Mouse (Mus musculus) adrenal gland, adult 2 months (tissue): Measurements from ENCODE around the gene Clns1a. TPM values are rescaled to one million over a fixed set of nuclear protein-coding genes. Genes with fewer than 3 reads are reported as not detected.

Experiments
- DNase-seq: peaks from one replicate; pipeline ENCODE4 v3.0.0; 2021
- long read RNA-seq: library from polyadenylated mRNA; stranded (forward); transcript quantifications from one replicate; pipeline ENCODE4 v2.0.0, GENCODE M21; 2021
- polyA plus RNA-seq: library from polyadenylated mRNA; depleted of rRNA; stranded (reverse); fragments of >200 nt; gene quantifications from 2 replicates; pipeline ENCODE4 v1.2.3, GENCODE M21; 2012; rRNA removed
- total RNA-seq, 2 experiments: library from RNA; stranded (reverse); gene quantifications; 2 replicates each; pipeline ENCODE4 v1.2.3; 2021

The Clns1a gene
- total RNA-seq (10 to 100 TPM; 43.5 to 67.2 TPM), polyA plus RNA-seq (36.4 and 45.4 TPM in 2 replicates)
- long read RNA-seq, transcript Clns1a-201 (7 exons, 1,504 nt) = major isoform, 59 of 67 reads
- long read RNA-seq, transcript Clns1a-203 (1 exons, 3,002 nt) = minor isoform, 5 of 67 reads
- long read RNA-seq, partial matches to known transcripts = 0 of 67 reads
- long read RNA-seq, other reads (novel, unspliced or antisense) = 3 of 67 reads

DNA sequence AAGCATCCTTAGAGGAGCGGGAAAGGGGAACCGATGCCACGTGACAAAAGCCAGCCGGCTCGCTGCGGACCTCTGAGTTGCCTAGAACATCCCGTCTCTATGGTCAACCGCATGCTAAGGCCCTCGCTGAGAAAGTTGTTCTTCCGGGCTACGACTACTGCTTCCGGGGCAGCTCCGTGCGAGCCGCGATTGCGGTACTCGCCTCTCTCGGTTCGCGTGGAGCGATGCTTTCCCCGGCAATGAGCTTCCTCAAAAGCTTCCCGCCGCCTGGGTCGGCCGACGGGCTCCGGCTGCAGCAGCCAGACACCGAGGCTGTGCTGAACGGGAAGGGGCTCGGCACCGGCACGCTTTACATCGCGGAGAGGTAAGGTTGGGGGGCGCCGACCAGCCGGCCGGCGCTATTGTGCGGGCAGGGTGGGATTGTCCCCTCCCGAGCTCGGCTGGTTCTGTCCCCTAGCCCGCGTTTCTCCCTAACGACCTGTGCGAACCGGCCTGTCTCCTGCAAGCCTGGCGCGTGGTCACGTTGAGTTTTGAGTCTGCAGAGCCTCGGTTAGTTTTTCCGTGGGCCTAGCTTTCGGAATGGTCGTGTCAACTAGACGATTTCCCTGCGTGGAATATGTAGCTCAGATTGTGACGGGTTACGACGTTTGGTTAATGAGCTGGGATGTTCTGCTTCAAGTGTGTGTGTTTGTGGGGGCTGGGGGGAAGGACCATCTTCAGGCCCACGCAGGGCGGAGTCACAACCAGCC lies at the start of gene Clns1a:
Clns1a (plus strand) TSS at position 129 of the 749 bp plus-strand sequence.
- peak; percentile 91 for DNase-seq

DNA sequence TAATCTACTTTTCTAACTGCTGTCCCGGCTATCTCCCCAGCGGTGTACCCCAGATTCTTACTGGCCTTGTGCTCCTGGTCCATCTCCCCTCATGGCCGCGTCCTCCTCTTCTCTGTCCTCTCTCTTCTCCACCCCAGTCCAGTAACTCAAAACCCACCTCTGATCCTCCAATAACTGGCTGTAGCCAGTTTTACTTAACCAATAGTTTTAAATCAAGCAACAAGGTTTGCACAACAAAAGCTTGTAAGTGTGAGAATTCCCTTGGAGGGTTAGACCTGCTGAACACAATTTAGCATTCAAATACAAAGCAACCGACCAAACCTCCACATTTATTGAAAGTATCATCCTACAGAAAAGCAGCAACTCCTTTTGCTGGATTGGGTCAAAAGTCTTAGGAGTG lies 48.8 kb upstream of the Clns1a start:
- DNase-seq = no peak

DNA sequence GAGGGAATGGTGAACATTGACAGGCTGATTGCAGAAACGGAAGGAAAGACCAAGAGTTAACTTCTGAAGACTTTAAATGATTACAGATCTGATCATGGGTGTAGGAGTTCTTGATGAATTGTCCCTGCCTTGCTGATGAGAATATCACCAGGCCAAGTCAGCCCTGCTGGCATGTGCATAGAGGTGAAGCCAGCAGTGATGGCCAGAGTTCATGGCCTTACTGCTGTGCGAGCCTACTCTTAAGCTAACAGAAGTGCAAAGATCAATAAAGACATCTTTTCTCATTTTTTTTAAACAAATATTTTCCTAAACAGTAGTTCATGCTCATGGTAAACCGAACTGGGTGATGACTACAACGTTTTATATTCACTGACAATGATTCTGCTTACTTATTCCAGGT lies 45.7 kb upstream of the Clns1a start:
- no peak for DNase-seq

DNA sequence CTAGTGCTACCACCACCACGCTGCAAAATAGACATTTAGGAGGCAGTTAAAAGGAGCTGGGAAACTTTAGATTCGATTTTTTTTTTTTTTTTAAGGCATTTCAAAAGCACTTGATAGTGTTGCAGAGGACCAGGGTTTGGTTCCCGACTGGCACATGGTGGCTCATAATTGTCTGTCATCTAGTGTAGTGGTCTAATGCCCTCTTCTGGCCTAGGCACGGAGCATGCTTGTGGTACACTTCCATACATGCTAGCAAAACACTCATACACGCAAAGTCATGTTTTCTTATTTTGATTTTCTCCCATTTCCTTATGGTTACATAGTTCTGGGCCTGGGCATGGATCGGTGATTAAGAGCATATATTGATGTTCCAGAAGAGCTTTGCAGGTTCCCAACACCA lies 40.3 kb upstream of the Clns1a start:
- DNase-seq = no peak

DNA sequence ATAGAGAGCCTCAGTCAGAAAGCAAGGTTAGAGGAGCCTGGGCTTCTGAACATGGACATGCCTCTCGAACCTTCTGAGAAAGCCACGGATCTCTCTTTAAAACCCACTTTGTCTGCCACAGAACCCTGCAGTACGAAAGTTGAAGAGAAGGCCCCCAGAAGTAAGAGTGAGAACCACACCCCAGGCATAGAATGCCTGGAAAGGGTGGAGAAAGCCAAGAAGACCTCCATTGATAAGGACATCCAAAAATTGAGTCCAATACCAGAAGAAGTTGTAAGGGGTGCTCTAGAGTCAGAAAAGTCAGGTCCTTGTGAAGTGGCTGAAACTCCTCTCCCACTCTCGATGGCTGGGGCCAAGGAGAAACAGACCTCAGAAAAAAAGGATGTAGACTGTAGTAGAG lies 34.8 kb upstream of the Clns1a start:
- no peak for DNase-seq

DNA sequence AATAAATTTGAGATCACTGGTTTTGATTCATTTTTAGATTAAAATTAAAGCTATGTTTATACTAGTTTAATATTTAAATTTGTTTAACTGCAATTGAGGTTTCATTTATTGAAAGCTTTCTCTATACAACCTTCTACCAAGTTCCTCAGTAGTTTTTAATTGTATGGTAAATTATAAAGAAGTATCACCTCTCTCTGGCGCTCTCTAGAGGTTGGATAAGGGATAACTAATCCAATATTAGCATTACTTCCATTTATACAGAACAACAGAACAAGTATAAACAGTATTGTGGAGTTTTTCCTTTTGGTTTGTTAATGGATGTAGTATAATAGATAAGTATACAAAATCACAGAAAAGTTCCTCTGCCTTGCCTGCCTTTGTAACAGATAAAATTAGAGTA lies 17.2 kb upstream of the Clns1a start:
- DNase-seq = no peak

DNA sequence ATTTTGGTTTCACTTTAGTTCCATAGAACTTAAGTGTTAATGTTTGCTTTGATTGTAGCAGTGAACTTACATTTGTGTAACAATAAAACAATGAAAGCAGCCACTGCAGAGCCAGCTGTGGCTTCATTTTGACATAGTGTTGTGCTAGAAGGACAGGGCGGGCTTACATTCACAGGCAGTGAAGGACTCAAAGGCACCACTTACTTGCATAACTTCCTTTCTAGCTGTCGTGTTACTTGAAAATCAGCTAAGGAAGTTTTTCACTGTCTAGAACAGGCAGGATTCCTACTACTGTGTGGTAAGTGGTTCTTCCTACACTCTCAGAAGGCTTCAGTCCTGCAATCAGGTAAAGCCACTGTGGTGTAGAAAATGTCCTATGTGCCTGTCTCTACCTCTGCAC lies 8.6 kb upstream of the Clns1a start:
- no peak for DNase-seq

DNA sequence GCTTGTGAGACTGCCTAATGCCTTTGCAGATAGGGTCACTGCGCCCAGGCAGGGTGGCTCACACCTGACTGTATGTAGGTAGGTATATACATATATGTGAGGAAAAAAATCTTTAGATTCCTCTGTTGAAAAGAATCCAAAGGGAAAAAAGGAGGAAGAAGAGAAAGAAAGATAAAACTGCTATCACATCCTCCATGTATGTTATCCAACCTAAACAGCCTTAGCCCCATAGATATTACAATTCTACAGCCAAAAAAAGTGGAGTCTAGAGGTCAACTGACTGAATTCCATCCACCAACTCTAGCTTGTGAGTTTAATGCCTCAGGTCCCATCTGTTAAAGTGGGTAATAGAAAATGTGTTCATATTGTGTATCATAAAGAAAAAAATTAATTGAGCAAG lies 993 bp upstream of the Clns1a start:
- no peak for DNase-seq

DNA sequence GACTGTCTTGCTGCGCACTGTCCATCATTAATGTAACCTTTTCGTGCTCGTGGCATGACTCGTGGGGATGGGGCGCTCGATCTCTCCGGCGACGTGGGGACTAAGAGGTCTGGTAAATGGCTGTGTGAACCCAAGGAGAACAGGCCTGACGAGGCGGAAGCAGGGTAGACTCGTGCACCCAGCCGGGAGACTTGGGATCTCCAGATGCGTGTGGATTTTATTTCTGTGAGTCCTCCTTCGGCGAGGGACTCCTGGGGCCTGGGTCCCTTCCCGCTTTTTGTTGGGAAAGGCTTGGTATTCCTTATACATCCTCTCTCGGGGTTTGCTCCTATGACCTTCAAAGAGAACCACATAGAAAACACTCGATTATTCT lies 315 bp upstream of the Clns1a start:
- no peak for DNase-seq

DNA sequence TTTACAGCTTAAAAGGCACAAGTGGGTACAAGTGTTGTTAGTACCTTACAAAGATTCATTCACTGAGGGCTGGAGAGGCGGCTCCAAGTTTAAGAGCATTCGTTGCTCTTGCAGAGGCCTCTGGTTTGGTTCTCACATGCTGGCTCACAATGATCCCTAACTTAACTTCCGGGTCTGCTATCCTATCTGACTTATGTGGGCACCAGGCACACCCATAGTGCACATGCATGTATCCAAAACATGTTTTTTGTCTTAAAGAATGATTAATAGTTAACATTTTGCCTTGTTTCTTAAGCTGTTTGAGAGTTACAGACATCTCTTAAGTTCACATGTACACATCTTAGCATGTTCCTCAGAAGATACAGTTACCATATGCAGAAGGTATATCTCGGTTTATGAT lies 3.7 kb downstream of the Clns1a start:
- DNase-seq = no peak

DNA sequence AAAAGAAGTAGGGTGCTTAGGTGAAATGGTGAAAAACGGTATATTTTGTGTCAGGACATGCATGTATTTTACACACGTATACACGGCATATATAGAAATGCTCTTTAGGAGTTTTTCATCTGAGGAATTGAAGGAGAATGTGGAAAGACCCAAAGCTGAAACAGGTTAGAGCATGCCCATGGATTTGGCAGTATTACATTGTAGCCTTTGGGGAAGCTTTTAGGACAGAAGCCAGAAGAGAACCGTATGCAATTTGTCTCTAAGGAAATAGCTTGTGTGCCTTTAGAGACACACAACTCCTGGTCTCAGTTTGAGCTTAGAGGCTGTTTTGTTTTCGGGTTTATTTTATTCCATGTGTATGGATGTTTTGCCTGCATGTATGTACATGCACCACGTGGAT lies 4.7 kb downstream of the Clns1a start:
- no peak for DNase-seq

DNA sequence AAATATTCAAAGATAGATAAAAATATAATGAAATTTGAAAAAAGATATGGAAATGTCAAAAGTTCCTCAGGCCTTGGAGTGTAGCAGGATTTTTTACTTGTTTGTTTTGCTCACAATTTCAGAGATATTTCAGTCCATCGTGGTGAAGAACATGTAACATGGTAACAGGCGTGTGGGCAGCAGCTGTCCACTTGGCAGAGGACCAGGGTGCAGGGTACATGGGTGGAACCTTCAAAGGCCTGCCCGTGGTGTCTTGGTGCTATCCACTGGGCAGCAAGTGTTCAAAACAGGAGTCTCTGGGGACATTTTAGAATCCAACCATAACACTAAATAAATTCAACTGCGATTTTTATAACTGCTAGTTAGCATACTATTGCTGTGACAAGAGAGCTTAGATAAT lies 10.7 kb downstream of the Clns1a start:
- no peak for DNase-seq

DNA sequence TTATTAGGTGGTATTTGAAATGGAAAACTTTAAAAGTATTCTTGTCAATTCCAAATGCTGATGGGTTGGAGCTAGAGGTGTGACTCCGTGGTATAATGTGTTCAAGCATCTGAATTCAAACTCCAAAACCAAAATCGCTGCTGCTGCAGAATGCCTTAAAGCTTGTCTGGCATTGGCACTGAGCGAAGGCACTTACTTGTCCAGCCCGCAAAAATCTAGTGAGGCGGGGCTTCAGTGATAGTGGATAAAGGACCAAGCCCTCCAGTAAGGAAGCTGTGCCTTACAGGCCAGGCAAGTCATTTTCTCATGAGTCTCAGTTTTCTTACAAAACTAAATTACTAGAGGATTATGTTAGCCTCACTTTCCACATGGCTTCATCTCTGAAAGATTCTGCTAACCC lies 11.4 kb downstream of the Clns1a start:
- DNase-seq = no peak

DNA sequence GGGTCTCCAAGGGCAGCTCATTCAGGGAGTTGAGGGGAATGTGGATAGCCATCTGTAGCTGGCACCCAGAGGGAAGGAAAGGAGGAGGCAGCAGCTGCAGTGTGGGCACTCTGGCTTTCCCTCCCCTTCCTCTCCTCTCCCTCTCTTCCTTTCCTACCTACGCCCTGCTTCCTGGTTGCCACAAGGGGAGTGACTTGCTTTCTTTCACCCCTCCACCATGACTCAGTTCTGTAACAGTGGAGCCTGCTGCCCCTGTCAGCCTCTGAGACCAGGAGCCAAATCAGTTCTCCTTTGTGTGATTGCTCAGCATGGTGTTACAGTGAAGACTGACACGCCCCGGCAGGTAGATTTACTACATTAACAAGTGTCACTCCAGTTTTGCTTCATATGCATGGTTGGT lies 12.8 kb downstream of the Clns1a start:
- no peak for DNase-seq

DNA sequence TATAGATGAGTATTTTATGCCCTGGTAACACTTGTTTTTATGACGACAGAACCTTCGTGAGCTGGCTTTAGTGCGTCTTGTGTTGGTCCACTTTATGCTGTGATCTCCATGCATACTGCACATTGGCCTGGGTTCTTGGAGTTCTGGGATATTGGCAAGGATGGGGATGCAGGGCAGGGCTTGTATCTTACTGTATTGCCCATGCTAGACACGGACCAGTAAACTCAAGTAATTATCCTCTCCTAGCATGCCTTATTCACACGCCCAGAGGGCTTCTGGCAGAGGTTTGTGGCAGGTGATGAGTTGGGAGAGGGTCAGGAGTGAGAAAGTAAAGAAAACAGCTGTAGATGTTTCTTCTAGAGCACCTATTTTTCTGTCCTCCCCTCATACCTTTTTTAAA lies 18.2 kb downstream of the Clns1a start:
- DNase-seq = no peak

DNA sequence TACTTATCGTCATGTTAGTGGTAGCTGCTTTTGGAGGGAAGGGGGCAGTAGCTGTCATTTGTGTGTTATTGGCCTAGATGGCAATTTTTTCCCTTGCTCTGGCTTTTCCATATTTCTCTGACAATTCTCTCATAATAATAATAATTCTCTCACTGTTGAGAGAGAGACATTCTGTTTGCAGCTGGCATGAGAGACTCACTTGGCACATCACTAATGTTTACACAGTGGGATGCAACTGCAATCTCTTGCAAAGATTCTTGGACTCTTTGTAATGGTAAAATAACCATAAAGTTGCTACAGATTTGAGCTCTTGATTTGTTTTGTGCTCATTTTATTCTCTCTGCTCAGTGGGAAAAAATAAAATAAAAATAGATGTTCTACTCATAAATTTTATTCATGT lies 20.9 kb downstream of the Clns1a start:
- no peak for DNase-seq

DNA sequence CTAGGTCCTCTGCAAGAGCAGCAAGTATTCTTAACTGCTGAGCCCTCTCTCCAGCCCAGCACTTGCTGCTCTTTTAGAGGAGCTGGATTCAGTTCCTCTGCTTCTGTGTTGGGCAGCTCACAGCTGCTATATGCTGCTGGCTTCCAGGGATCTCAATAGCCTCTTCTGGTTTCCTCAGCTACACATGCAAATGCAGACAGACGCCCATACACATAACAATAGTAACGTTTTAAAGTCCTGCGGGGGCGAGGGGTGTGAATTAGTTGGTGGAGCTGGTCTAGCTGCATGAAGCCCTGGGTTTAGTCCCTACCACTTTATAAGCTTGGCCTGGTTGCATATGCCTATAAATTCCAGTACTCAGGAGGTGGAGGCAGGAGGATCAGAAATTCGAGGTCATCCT lies 22.6 kb downstream of the Clns1a start:
- DNase-seq = no peak

DNA sequence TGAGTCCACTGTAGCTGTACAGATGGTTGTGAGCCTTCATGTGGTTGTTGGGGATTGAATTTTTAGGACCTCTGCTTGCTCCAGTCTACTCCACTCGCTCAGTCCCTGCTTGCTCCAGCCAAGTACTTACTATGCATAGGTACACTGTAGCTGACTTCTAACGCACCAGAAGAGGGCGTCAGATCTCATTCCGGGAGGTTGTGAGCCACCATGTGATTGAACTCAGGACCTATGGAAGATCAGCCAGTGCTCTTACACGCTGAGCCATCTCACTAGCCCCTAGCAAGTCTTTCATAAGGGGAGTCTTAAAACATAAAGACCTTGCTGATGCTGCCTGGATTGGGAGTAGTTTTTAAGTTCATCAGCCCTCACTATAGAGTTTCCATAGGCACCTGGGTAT lies 23.7 kb downstream of the Clns1a start:
- no peak for DNase-seq

DNA sequence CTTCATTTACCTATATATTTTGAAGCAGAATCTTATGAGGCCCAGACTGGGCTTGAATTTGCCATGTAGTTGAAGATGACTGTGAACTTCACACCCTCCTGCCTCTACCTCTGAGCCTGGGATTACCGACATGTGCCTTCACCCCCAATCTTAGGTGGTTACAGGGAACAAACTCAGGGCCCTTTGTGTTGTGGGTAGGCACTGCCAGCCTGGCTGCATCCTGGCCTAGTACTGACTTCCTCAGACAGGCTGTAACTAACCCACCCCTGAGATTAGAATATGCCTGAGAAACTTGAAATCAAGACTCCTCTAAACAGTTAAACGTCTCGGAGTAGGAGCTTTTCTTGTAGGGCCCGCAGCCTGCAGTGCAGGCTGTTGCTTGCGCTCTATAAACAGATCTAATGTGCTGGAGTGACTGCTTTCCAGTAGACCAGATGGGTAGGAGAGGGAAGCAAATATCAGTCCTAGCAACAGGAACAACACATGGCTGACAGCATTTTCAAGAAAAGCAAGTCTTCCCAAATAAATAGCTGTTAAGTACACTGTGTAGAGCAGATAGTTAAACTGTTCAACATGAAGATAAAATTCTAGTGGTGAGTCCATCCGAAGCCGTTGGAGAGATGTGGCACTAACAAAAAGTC lies 26.0 kb downstream of the Clns1a start:
- no peak for DNase-seq

DNA sequence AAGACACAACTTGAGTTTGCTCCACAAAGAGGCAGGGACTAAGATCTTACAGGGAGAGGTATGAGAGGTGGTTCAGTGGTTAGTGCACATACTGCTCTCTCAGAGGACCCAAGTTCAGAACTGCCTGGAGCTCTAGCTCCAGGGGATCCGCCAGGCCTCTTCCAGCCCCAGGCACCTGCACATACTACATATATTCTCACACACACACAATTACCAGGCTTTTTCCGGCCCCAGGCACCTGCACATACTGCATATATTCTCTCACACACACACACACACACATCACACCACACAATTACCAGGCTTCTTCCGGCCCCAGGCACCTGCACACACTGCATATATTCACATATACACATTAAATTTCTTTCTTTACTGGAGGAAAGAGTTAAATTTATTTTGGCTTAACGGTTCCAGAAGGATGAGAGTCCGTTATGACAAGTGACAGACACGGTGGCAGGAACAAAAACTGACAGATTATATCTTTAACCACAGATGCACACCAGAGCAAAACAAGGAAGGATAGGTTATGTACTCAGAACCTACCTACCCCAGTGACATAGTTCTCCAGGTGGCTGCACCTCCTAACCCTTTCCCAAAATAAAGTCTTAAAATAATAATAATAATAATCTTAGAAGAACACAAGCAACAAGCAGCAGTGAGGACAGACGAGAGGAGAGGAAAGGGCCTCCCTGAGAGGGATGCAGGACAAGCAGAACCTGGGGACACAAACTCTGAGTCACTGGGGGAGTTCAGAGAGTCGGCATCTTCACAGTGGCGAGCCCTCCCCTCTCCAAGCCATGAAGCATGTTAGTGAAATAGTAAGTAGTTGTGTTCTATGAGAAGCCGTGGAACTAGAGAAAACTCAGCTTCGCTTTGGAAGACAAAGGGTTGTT lies 27.5 kb downstream of the Clns1a start:
- no peak for DNase-seq

DNA sequence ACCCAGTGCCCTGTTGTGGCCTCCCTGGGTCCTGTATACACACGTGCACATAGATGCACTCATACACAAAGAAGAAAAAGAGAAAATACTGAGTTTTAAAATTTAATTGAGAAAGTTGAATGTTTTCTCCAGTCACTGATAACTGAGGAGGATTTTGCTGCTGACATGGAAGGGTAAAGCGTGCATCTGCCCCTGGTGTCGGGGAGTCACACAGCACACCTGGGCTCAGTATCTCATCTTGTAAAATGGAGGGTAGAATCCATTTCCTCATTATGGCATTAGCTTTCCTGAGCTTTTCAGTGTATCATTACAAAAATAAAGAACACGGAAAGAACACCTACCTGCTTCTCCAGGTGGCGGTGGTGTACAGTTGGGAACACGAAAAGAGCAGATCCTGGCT lies 29.0 kb downstream of the Clns1a start:
- no peak for DNase-seq

DNA sequence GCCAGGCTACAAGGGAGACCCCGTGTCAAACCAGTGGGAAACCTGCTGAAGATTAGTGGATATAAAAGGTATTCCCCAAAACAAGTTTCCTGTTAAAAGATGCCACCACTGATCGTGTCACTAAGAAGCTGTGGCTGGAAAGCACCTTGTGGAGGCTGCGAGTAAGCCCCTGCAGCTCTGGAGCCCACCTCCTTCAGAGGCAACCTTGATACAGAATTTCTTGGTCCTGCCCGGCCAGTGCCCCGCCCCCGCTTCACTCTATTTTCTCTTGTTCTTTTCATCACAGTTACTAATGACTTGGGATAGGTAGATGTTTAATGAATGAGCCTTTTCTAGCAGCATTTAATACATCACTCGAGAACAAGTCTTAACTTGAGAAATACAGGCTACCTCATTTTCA lies 29.6 kb downstream of the Clns1a start:
- no peak for DNase-seq

DNA sequence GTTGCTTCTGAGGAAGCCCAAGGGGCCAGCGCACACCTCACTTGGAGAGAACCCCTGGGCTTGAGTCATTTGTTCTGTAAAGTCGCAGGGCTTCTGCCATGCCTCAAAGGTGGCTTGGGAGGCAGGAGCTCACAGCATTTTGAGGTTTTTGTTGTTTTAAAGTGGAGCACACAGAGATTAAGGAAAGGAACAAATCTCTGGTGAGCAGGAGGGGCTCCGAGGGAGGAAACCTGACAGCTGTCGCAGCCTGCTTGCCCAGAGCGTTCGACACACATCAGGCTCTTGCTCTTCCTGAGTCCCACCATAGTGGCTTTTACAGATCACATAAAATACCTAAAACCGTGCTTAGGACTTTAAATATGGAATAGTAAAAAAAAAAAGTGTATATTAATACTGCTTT lies 30.3 kb downstream of the Clns1a start:
- DNase-seq = no peak
